Mouse (Mus musculus) lung, postnatal 10 days (tissue): ENCODE data around the gene Bcl2l15.

Experiments used
- DNase-seq: peaks from one replicate; pipeline ENCODE4 v3.0.0; 2021

Gene Bcl2l15

GRCm38 (mm10) chr3:103872663-103873098 lies 40.3 kb downstream of the Bcl2l15 start:
- DNase-seq, result no peak

- no peak for DNase-seq
These were observed 41.9 kb downstream of the Bcl2l15 start for GRCm38 (mm10) chr3:103874329-103874728.

- DNase-seq, result no peak
These were observed 53.5 kb downstream of the Bcl2l15 start for GRCm38 (mm10) chr3:103885946-103886345.

DNA sequence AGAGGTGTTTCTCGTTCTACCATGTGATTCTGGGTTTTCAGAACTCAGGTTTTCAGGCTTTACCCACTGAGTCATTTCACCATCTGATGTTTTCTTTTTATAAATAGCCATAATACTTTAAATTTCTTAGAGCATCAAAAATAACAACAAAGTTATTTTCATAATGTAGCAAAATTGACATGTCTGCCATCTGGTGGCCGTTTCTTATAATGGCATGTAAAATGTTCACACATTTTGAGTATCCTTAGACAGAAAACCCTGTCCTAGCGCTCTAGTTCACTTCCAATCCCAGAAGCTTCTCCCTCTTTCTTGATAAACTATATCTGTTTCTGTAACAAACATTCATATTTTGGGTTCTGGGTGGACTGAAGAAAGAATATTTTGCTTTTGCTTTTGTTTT lies 55.2 kb downstream of the Bcl2l15 start:
- DNase-seq, result peak; percentile 71

DNA sequence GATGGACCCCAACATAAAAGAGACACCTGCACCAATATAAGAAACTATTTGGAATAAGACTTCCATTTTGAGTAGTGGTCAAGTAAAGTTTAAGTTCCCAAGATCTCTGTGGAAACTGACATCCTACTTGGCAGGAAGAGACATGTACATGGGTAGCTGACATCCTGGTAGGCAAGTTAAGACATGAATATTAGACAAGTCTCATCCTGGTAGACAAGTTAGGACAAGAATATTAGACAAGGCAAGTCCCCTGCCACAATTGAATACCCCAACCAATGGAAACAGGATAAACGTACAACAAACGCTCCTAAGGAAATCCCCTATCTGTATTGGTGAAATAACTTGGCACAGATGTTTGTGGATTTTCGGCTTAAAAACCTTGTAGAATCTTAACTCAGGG lies 61.0 kb downstream of the Bcl2l15 start:
- no peak for DNase-seq
